Mouse (Mus musculus) thymus, postnatal 36 days (tissue): ENCODE measurements at regions not wholly inside any gene's neighbourhood (a gene's known extent, or its start where the extent isn't known, plus 50 kb on each side); places are given as distances from the start of the nearest gene placed in this dataset.

ENCODE experiments used
- DNase-seq, 2 experiments: peaks; one replicate each; pipeline ENCODE4 v3.0.0; 2022; ENCODE audit warnings: mixed read lengths in 2 of 2

DNA sequence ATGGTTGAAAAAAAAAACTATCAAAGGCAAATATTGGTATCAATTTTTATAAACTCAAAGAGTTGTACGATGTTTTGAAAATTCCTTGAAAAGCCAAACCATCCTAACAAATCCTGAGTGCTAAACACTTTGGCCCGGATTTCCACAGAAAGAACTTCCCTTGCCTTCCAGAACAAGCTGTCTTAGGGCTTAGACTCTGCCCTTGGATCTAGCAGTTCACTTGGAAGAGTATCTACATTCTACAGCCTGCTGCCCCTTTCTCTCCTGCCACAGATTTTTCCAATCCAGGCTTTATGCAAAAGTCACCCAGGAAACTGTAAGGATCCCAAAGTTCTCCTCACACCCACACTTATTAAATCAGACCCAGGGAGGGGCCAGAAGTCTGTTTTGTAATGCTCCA, 57.6 kb upstream of the Gdf10 start:
- no peak for DNase-seq

DNA sequence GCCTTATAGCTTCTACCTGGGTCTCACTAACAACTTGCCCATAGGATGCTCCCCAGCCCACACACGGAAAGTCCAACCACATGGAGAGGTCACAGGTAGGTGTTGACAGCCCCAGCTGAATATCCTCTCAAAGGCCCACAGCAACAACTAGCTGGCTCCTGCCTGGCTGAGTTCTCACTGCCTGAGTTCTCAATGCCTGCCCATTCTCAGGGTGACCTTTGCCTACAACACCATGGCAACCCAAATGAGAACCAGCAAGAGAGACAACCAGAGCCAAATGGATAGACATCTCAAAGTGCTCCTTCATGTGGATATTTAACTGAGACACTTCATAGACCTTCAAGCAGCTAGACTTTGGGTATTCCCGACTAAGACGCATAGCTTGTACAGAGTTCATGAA, 55.7 kb upstream of the Gdf10 start:
- DNase-seq: no peak
